Mouse (Mus musculus): ENCODE data around the gene Slf2. TPM values are rescaled to one million over a fixed set of nuclear protein-coding genes. Genes with fewer than 3 reads are reported as not detected.

Gene Slf2
- polyA plus RNA-seq, 1 experiment from 2014 or later, result 28.1 TPM

DNA sequence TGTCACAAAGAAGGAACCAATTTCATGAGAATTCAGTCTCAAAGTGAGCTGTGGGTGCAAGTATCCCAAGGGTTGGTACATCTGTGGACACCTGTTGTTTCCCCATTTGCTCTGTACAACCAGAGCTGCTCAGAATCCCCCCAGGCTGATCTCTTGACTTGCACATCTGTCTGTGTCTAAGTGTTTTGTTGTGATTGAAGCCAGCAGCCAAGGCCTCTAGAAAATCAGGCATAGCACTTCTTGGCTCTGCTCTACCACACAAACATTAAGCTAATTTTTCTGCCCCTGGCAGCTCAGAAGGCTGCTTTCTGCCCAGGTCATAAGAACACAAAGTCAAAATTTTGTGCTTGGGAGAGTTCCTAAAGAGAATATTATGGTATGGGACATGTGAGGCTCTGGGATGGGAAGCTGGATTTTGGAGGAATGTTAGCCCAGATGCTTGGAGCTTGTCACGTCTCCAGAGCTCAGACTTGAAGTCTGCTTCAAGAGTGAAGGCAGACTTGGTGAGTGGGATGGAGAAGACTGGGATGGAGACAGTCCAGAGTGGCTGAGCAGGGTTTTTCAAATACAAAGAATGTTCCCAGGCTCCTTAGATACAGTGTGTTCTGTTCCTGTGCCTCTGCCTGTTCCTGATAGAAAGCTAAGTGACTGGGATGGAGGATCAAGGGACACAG lies 9.3 kb upstream of the Slf2 start:
- Histone ChIP-seq H3K27me3 (ENCODE audit: insufficient read depth, poor library complexity, severe bottlenecking) (no peaks in the 10 kb centered on the region), H3K9me3 (no peaks in the 10 kb centered on the region), H3K27ac (no peak overlapping the region), H3K4me3 (no peak overlapping the region), H3K4me1 (replicated peaks) (no peaks in the 10 kb centered on the region), H3K36me3 (no peaks in the 10 kb centered on the region)
- DNase-seq (ENCODE audit: low spot score), result no peak
- WGBS, result 73% methylated on average over 1 of the region's 1 CpGs

DNA sequence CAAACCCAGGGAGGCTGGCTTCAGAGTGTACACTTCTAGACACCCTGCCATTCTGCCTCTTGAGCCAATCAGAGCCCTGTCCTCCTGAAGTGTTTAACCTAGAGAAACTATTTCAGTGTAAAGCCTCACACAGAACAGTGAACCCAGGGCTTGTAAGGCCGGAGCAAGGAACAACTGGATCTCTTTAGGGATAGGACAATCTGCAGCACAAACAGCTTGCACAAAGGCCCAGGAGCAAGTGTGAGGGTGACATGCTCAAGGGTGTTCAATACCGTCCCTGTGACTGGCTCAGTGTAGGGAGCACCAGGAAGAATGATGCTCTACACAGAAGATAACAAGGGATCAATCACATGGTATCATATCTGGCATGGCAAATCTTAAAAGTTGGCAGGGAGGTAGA lies 8.4 kb upstream of the Slf2 start:
- no peak for DNase-seq (ENCODE audit: low spot score)
- Histone ChIP-seq H3K4me1 (replicated peaks) (no peaks in the 10 kb centered on the region), H3K27ac (no peak overlapping the region), H3K9me3 (no peaks in the 10 kb centered on the region), H3K27me3 (ENCODE audit: insufficient read depth, poor library complexity, severe bottlenecking) (peaks cover under 1% of the 10 kb centered on the region; the same call in 1 of the 2 replicates), H3K4me3 (no peak overlapping the region), H3K36me3 (no peaks in the 10 kb centered on the region)
- 88% methylated on average over 2 of the region's 2 CpGs for WGBS

DNA sequence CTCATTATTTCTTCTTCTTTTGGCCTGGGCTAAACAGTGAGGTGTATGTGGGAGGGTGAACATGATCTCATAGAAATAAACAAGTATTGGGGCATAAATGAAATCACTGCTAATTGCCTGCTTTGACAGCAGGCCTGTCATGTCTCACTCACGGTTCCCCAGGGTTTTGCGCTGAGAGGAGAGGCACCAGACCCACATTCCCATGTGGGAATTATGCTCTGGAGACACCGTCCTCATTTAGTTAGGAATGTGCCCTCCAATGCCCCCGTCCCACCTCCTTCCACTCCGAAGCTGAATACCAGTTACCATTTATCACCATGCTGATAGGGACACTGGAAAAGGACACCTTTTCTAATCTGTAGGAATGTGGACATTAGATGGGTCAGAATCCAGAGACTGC lies 6.3 kb upstream of the Slf2 start:
- no peak overlapping the region for H3K4me3 ChIP-seq
- no peak for DNase-seq (ENCODE audit: low spot score)
- peaks cover 8% of the 10 kb centered on the region for H3K4me1 ChIP-seq (replicated peaks)
- 74% methylated on average over 5 of the region's 5 CpGs for WGBS
- no peaks in the 10 kb centered on the region for H3K9me3 ChIP-seq
- peaks cover 3% of the 10 kb centered on the region; the same call in 1 of the 2 replicates for H3K27me3 ChIP-seq (ENCODE audit: insufficient read depth, poor library complexity, severe bottlenecking)
- no peaks in the 10 kb centered on the region for H3K36me3 ChIP-seq
- H3K27ac ChIP-seq, result no peak overlapping the region

DNA sequence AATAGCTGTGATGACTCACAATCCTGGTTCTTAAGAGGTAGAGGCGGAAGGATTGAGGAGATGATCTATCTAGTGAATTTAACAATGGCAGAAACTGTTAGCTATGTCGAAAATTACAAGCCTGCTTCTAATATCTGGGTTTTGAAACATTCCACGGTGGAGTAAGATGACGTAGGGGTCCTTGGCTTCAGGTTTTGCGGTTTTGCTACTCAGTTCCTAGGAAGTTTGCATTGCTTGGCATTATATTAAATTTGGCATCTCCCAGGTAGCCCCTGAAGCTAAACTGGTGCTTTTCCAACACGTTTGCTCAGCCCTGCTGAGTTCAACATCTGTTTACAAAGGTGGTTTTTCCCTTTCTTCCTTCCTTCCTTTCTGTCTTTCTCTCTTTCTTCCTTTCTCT lies 4.2 kb upstream of the Slf2 start:
- no peaks in the 10 kb centered on the region for H3K36me3 ChIP-seq
- peaks cover 3% of the 10 kb centered on the region; the same call in 1 of the 2 replicates for H3K27me3 ChIP-seq (ENCODE audit: insufficient read depth, poor library complexity, severe bottlenecking)
- no peaks in the 10 kb centered on the region for H3K9me3 ChIP-seq
- no peak overlapping the region for H3K4me3 ChIP-seq
- WGBS, result 78% methylated on average over 6 of the region's 6 CpGs
- peaks cover 17% of the 10 kb centered on the region for H3K4me1 ChIP-seq (replicated peaks)
- DNase-seq (ENCODE audit: low spot score), result no peak
- H3K27ac ChIP-seq, result no peak overlapping the region

DNA sequence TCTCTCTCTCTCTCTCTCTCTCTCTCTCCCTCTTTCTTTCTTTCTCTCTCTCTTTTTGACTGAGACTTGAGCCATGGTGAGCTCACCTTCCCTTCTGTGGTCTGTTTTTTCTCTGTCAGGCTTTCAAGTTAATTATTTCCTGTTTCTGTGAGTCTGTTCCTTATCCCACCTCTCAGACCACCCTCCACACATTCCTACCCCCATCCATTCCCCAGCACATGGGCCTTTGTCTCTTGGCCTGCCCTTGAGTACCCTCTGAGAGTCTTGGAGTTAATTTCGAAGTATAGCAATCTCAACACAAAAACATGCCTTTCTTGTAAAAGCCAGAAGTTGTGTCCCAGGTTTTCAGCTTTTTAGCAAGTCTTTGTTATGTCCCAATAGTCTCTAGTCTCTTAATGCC lies 3.7 kb upstream of the Slf2 start:
- H3K36me3 ChIP-seq, result no peaks in the 10 kb centered on the region
- peaks cover 3% of the 10 kb centered on the region; the same call in 1 of the 2 replicates for H3K27me3 ChIP-seq (ENCODE audit: insufficient read depth, poor library complexity, severe bottlenecking)
- H3K4me1 ChIP-seq (replicated peaks), result peaks cover 22% of the 10 kb centered on the region
- 79% methylated on average over 1 of the region's 1 CpGs for WGBS
- DNase-seq (ENCODE audit: low spot score), result no peak
- H3K9me3 ChIP-seq, result no peaks in the 10 kb centered on the region
- H3K27ac ChIP-seq, result no peak overlapping the region
- no peak overlapping the region for H3K4me3 ChIP-seq

DNA sequence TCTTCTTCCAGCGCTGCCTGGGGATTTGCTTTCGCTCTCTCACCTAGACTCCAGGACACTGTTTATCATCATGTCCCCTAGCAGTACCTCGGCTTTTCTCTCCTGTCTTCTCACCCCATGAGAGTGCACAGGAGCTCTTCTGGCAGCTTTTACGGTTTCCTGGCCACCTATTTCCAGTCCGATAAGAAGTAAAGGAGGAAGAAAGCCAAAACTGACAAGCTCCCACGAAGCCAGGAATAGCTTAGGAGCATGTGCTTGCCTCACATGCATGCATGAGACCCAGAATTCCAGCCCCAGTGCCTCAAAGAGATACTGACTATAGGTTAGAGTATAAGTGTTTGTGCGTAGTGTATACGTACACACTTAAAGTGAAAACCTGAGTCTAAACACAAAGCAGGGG lies 2.8 kb upstream of the Slf2 start:
- 77% methylated on average over 8 of the region's 8 CpGs for WGBS
- no peak overlapping the region for H3K27ac ChIP-seq
- DNase-seq (ENCODE audit: low spot score), result no peak
- H3K4me3 ChIP-seq, result no peak overlapping the region
- H3K9me3 ChIP-seq, result no peaks in the 10 kb centered on the region
- peaks cover 31% of the 10 kb centered on the region for H3K4me1 ChIP-seq (replicated peaks)
- peaks cover 3% of the 10 kb centered on the region; the same call in 1 of the 2 replicates for H3K36me3 ChIP-seq
- peaks cover 3% of the 10 kb centered on the region; the same call in 1 of the 2 replicates for H3K27me3 ChIP-seq (ENCODE audit: insufficient read depth, poor library complexity, severe bottlenecking)

DNA sequence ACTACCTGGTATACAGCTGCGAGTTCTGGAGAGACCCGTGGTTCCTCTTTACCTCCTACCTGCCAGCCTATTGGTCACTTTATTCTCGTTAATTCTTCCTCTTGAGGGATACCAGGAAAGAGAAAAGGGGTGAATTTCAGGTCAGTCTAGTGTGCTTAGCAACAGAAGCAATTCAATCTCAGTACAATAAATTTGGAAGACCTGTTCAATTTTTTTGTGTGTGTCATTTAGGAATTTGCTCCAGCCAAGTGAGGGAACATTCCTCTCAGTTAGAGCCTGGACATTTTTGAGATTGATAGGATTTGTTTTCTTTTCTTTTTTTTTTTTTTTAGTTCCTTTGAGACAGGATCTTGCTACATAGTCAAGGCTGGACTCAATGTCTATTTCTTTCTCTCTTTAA lies 1.7 kb upstream of the Slf2 start:
- H3K4me1 ChIP-seq (replicated peaks), result peaks cover 33% of the 10 kb centered on the region
- H3K36me3 ChIP-seq, result peaks cover 13% of the 10 kb centered on the region
- no peak overlapping the region for H3K4me3 ChIP-seq
- peaks cover 3% of the 10 kb centered on the region; the same call in 1 of the 2 replicates for H3K27me3 ChIP-seq (ENCODE audit: insufficient read depth, poor library complexity, severe bottlenecking)
- no peak for DNase-seq (ENCODE audit: low spot score)
- H3K27ac ChIP-seq, result no peak overlapping the region
- 76% methylated on average over 3 of the region's 3 CpGs for WGBS
- H3K9me3 ChIP-seq, result no peaks in the 10 kb centered on the region

DNA sequence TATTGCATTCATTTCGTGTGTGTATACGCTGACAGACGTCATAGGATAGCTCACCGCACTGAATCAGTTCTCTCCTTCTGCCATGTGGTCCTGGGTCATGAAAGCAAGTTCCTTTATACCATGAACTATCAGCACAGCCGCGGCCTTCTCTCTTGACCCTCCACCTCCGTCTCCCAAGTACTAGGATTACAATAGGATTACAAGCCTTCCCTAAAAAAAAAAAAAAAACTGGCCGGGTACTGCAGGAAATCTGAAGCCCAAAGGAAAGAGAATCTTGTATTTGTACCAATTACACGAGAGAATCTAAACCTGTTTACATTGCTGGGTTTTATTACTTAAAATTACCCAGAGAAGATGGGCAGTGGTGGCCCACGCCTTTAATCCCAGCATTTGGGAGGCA lies 1.3 kb upstream of the Slf2 start:
- DNase-seq (ENCODE audit: low spot score), result no peak
- 70% methylated on average over 10 of the region's 10 CpGs for WGBS
- Histone ChIP-seq H3K27me3 (ENCODE audit: insufficient read depth, poor library complexity, severe bottlenecking) (peaks cover 3% of the 10 kb centered on the region; the same call in 1 of the 2 replicates), H3K9me3 (no peaks in the 10 kb centered on the region), H3K27ac (no peak overlapping the region), H3K4me3 (peak overlapping the region; percentile 99; the same call in 1 of the 2 replicates), H3K4me1 (replicated peaks) (peaks cover 33% of the 10 kb centered on the region), H3K36me3 (peaks cover 17% of the 10 kb centered on the region)

DNA sequence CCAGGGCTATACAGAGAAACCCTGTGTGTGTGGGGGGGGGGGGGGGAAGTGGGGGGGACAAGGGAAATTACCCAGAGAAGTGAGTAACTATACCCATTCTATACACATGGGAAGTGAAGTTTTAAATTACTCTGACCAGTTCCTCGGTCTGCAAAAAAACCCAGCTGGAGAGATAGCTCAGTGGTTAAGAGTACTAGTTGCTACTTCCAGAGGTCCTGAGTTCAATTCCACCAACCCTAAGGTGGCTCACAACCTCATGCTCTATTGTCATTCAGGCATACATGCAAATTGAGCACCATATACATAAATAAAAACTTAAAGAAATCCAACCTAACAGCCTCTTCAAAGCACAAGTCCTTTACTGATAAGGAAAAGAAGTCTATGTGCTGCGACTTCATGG lies 829 bp upstream of the Slf2 start:
- Histone ChIP-seq H3K9me3 (no peaks in the 10 kb centered on the region), H3K36me3 (peaks cover 22% of the 10 kb centered on the region), H3K27me3 (ENCODE audit: insufficient read depth, poor library complexity, severe bottlenecking) (peaks cover 3% of the 10 kb centered on the region; the same call in 1 of the 2 replicates), H3K4me1 (replicated peaks) (peaks cover 33% of the 10 kb centered on the region), H3K4me3 (peak overlapping the region; percentile 99), H3K27ac (peak overlapping the region; percentile 96)
- DNase-seq (ENCODE audit: low spot score), result no peak
- 47% methylated on average over 2 of the region's 2 CpGs for WGBS

DNA sequence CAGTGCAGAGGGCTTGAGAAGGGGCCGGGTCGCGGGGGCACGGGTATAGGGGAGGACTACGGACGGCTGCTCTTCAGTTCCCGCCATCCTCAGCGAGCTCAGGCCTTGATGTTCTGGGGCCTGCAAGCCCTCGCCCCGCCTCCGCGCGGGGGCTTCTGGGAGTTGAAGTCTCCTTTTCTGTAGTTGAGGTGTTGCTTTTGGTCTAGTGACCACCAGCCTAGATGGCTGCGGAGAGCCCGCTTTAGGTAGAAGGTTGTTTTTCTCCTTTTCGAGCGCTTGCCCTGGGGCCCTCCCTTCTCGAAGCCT lies 456 bp downstream of the Slf2 start:
- 2% methylated on average over 18 of the region's 18 CpGs for WGBS
- peak overlapping the region; percentile 99 for H3K4me3 ChIP-seq
- peaks cover 3% of the 10 kb centered on the region; the same call in 1 of the 2 replicates for H3K27me3 ChIP-seq (ENCODE audit: insufficient read depth, poor library complexity, severe bottlenecking)
- DNase-seq (ENCODE audit: low spot score), result peak; percentile 88
- peaks cover 33% of the 10 kb centered on the region for H3K4me1 ChIP-seq (replicated peaks)
- peak overlapping the region; percentile 96 for H3K27ac ChIP-seq
- no peaks in the 10 kb centered on the region for H3K9me3 ChIP-seq
- peaks cover 35% of the 10 kb centered on the region for H3K36me3 ChIP-seq

DNA sequence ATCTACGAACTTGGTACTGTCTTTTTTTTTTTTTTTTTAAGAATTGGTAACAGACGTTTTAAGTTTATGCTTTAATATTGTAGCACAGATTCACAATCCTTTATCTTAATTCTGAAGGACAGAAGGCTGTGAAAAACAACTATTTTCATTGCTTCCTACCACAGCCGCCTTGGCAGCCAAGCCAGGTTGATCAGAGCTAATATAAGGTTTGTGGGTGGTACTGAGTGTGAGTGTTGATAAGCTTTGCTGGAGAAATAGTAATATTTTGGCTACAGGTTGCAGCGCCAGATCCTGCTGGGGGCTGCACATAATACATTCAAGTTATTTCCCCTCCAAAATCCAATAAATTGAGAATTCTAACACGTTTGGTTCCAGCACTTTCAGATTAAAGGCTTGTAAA lies 1.1 kb downstream of the Slf2 start:
- WGBS, result 67% methylated on average over 5 of the region's 5 CpGs
- Histone ChIP-seq H3K36me3 (peaks cover 41% of the 10 kb centered on the region), H3K27ac (no peak overlapping the region), H3K4me1 (replicated peaks) (peaks cover 33% of the 10 kb centered on the region), H3K4me3 (peak overlapping the region; percentile 99), H3K27me3 (ENCODE audit: insufficient read depth, poor library complexity, severe bottlenecking) (peaks cover 3% of the 10 kb centered on the region; the same call in 1 of the 2 replicates), H3K9me3 (no peaks in the 10 kb centered on the region)
- no peak for DNase-seq (ENCODE audit: low spot score)

DNA sequence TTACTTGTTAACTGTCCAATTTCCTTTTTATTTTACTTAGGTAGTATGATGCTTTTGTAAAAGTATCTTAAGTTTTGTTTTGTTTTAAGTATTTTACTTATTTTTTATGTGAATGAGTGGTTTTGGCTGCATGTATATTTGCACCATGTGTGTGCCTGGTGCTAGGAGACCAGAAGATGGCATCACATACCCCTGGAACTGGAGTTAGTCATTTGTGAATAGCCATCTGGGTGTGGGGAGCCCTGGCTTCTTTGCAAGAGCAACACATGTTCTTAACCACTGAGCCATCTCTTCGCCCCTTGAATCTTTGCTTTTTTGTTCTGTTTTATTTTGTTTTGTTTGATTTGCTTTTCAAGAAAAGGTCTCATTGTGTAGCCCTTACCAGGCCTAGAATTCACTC lies 2.2 kb downstream of the Slf2 start:
- H3K4me3 ChIP-seq, result no peak overlapping the region
- WGBS, result 90% methylated on average over 1 of the region's 1 CpGs
- no peaks in the 10 kb centered on the region for H3K27me3 ChIP-seq (ENCODE audit: insufficient read depth, poor library complexity, severe bottlenecking)
- no peak for DNase-seq (ENCODE audit: low spot score)
- H3K4me1 ChIP-seq (replicated peaks), result peaks cover 33% of the 10 kb centered on the region
- no peak overlapping the region for H3K27ac ChIP-seq
- no peaks in the 10 kb centered on the region for H3K9me3 ChIP-seq
- H3K36me3 ChIP-seq, result peaks cover 52% of the 10 kb centered on the region

DNA sequence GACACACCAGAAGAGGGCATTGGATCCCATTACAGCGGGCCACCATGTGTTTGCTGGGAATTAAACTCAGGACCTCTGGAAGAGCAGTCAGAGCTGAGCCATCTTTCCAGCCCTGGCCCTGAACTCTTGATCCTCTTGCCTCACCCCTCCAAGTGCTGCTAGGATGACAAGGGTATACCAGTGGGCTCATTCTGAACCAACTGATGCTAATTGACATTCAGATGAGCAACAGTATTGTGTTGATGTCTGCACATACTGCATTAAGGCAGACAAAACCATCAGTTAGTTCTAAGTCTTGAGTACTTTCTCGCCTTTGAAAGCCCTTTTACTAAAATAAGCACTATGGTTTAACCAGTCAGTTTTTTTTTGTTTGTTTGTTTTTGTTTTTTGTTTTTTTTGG lies 28.7 kb downstream of the Slf2 start:
- no peaks in the 10 kb centered on the region for H3K27me3 ChIP-seq (ENCODE audit: insufficient read depth, poor library complexity, severe bottlenecking)
- H3K4me3 ChIP-seq, result no peak overlapping the region
- no peaks in the 10 kb centered on the region for H3K4me1 ChIP-seq (replicated peaks)
- H3K36me3 ChIP-seq, result peaks cover 98% of the 10 kb centered on the region
- WGBS, result 92% methylated on average over 2 of the region's 2 CpGs
- DNase-seq (ENCODE audit: low spot score), result no peak
- H3K9me3 ChIP-seq, result no peaks in the 10 kb centered on the region
- H3K27ac ChIP-seq, result no peak overlapping the region

DNA sequence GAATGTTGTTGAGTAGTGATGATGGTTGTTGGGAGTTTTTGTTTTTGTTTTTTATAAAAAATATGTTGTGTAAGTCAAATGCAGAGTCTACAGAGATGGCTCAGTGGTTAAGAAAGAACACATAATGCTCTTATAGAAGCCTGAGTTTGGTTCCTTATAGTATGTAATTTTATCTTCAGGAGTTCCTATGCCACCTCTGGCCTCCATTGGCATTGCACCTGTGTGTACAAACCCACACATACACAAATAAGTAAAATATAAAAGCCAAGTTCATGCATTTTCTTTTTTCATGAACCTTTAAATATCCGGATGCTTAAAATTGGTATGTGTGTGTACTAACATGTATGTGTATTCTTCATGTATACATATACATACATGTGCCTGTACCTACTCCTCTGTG lies 35.0 kb downstream of the Slf2 start:
- WGBS, result 95% methylated on average over 1 of the region's 1 CpGs
- Histone ChIP-seq H3K27ac (no peak overlapping the region), H3K4me1 (replicated peaks) (no peaks in the 10 kb centered on the region), H3K4me3 (no peak overlapping the region), H3K36me3 (peaks cover 97% of the 10 kb centered on the region), H3K9me3 (no peaks in the 10 kb centered on the region), H3K27me3 (ENCODE audit: insufficient read depth, poor library complexity, severe bottlenecking) (no peaks in the 10 kb centered on the region)
- no peak for DNase-seq (ENCODE audit: low spot score)

Measured in hindbrain, embryonic 10.5 days (tissue).